Mouse (Mus musculus) A20 (cell line): ENCODE data around the gene 4933421I07Rik.
A peak's percentile ranks its signal among the peaks of the same experiment; 100 is the strongest.

Experiments
- DNase-seq: peaks from one replicate; pipeline ENCODE4 v3.0.0-alpha.2; 2011; ENCODE audit warnings: low read depth, low spot score

The 4933421I07Rik gene

DNA sequence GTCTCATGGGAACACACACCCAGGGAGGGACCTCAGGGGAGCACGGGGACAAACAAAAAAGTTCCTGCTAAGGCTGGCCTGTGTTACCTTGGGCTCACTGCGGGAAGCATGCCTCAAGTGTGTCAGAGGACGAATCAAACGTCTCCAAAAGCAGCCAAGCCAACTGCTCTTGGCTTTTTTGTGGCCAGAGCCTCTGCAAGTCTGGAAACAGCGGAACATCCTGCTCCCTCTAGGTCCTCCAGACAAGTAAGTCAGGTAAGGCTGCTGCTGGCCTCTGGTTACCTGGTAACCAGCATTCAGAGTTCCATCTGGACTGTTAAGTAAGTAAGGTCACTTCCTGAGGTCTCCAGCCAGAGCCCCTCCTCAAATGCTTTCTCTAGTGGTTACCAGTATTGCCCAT, at the start of gene 4933421I07Rik:
TSS of gene 4933421I07Rik (minus strand) at position 271 of the 400 bp plus-strand sequence.
- no peak for DNase-seq

DNA sequence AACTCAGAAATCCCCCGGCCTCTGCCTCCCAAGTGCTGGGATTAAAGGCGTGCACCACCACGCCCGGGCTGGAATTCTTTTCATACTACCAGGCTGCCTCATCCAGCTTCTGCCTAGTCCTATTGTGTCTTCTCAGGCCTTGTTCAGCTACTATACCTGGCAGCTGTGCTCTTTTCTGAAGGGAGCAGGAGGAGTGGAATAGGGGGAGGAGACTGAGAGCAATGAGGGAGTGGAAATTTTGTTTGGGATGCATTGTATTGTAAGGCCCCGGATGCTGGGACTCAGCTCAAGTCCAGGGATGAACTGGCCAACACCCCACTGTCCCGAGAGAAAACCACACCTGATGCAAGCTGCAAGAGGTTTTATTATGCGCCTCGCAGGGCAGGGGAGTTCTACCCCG, 49.4 kb upstream of the 4933421I07Rik start:
- DNase-seq: no peak

DNA sequence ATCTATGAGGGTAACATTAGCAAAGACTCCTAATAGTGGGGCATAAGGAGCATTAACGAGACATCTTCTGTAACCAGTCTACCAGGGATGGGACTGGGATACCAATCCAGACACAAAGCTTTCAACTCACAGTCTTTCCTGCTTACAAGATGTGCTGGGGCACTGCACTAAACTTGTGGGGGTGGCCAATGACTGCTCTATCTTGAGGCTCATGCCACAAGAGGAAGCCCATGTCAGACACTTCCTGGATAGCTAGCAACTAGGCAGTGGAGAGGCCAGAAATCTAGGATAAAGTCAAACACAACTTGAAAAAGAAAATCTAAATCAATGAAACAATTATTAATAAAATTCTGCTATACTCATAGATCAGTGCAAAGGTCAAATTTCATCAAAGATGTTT, 48.3 kb upstream of the 4933421I07Rik start:
- no peak for DNase-seq

DNA sequence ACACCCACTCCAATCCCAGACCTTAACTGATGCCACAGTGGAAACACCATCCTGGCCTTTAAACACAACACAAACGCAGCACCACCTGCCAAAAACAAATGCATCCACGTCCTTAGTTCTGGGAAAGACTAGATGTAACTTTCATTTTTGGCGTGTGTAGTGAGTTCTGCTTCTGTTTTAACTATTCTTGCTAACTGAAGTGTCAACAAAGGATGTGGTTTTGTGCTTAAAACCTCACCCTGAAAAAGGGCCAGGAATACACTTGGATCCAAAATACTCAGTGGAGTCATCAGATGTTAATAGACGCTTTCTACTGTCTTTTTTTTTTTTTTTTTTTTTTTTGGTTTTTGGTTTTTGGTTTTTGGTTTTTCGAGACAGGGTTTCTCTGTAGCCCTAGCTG, 42.9 kb upstream of the 4933421I07Rik start:
- no peak for DNase-seq

DNA sequence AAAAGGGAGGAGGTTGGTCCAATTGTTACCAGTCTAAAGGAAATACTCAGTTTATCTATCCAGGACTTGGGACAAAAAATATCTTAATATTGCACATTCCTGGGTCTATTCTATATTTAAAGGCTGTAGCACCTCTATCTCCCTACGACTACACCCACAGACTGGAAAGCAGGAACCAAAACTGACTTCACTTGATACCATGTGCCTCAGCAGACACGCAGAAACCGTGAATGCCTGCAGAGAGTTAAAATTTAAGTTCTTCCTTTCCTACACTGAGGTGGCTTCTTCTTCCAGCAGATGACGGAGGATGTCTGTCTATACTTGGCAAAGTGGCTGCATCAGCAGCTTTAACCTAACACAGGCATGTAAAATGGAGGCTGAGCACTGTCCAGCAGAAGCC, 42.4 kb upstream of the 4933421I07Rik start:
- DNase-seq: no peak

DNA sequence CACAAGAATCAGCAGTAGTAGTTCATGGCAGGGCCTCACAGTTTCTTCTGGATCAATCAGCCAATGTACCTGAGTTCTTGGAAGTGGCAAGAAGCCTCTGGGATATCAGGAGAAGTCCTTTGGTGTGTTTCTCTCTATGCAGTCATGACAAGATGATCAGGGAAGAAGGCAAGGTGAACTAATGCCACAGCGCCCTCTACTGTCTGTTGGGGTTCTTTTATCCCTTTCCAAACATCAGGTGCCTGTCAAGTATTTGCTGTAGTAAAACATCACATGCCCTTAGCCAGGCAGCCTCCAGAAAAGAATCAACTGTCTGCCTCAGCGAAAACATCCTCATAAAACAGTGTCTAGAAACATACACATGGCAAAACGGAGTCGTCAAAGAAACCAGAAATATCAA, 6.7 kb upstream of the 4933421I07Rik start:
- DNase-seq: no peak

DNA sequence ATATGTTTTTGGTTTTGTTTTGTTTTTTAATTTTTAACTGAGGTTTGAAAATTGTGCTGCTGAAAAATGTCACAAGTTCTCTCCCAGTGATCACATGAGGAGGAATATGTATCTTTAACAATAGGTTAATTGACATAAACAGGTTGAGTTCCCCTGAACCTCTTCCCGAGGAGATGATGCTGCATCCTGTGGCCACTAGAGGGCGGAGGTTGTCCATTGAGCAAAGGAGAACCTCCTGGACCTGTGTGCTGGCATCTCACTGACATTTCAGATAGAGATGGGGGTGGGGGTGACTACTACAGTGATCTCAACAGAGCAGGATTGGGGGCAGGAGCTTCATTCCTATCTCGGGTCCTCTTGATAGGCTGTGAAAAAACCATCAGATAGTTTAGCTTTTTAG, 2.7 kb upstream of the 4933421I07Rik start:
- peak; percentile 38 for DNase-seq

DNA sequence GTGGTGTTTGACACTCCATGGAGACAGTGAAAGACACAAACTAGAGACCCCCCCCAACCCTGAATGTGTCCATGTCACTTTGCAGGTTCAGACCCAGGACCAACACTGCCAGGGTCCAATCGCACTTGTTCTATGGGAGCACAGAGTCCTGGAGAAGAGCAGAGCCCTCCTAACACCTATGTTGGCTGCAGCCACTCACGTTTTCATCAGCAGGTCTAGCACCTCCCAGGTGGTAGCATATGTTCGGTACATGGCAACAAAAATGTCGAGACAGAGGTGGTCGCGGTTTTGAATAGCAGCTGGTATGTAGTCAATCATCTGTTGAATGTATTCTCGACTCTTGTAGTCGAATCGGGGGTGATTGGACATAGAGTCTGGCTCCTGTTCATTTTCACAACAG, 568 bp downstream of the 4933421I07Rik start:
- no peak for DNase-seq
